Mouse (Mus musculus) midbrain, embryonic 14.5 days (tissue): ENCODE results near the gene Gm10198. TPM values are rescaled to one million over a fixed set of nuclear protein-coding genes. Genes with fewer than 3 reads are reported as not detected.

Experiments
- ATAC-seq: fragments of 200-750 bp; cut with Nextera tagmentation; 2 replicates; pipeline ENCODE4 v1.8.0; 2017; ENCODE audit warnings: moderate number of reproducible peaks, moderate library complexity; ENCODE audit not compliant: low FRiP score, low TSS enrichment
- DNase-seq: peaks from one replicate; pipeline ENCODE4 v3.0.0-alpha.2; 2015
- H3K27ac ChIP-seq: fragments of 300-500 bp; sonication (generic); replicated peaks from 2 replicates; pipeline ENCODE4 v1.5.1; 2014; ENCODE audit warnings: mild to moderate bottlenecking, low read depth, low read length, moderate library complexity
- H3K27me3 ChIP-seq: fragments of 300-500 bp; sonication (generic); 2 replicates; pipeline ENCODE4 v1.6.1; 2014; ENCODE audit warnings: low read length, control low read depth, mixed read lengths; ENCODE audit not compliant: control insufficient read depth, insufficient read depth
- H3K36me3 ChIP-seq: fragments of 300-500 bp; sonication (generic); 2 replicates; pipeline ENCODE4 v1.6.1; 2014; ENCODE audit warnings: low read length, control low read depth; ENCODE audit not compliant: control insufficient read depth, insufficient read depth
- H3K4me1 ChIP-seq: fragments of 300-500 bp; sonication (generic); 2 replicates; pipeline ENCODE4 v1.6.1; 2014; ENCODE audit warnings: mild to moderate bottlenecking, antibody characterized with exemption, low read length, control low read depth; ENCODE audit not compliant: control insufficient read depth, insufficient read depth
- H3K4me2 ChIP-seq: fragments of 300-500 bp; sonication (generic); 2 replicates; pipeline ENCODE4 v1.6.1; 2014; ENCODE audit warnings: mild to moderate bottlenecking, low read length, moderate library complexity
- H3K4me3 ChIP-seq: fragments of 300-500 bp; sonication (generic); replicated peaks from 2 replicates; pipeline ENCODE4 v1.5.1; 2014; ENCODE audit warnings: low read depth, low read length
- H3K9ac ChIP-seq: fragments of 300-500 bp; sonication (generic); replicated peaks from 2 replicates; pipeline ENCODE4 v1.6.1; 2014; ENCODE audit warnings: mild to moderate bottlenecking, low read length, moderate library complexity
- H3K9me3 ChIP-seq: fragments of 300-500 bp; sonication (generic); 2 replicates; pipeline ENCODE4 v1.6.1; 2016; ENCODE audit warnings: low read length, control low read depth, mixed read lengths; ENCODE audit not compliant: control insufficient read depth
- WGBS: fragments of 180-500 bp; shearing (Covaris S2); extraction: QIAGEN DNeasy Blood & Tissue Kit; methylation state at CpG from one replicate; pipeline ENCODE4 v1.1.7; 2014; 5-methylcytosine and 5-hydroxymethylcytosine counted together
- polyA plus RNA-seq: library from polyadenylated mRNA; unstranded; fragments of >200 nt; fragmentation: Nextera tagmentation; extraction: Ambion mirVana; gene quantifications from 2 replicates; pipeline ENCODE4 v1.2.1, GENCODE M21; 2014

The Gm10198 gene
- polyA plus RNA-seq, 1 experiment from 2014 or later = not detected

GRCm38 (mm10) chr13:111623112-111623511, 30.5 kb downstream of the Gm10198 start:
- no peak for DNase-seq
- no peak for ATAC-seq
- no peak overlapping the region for H3K4me2 ChIP-seq
- H3K27ac ChIP-seq = no peak overlapping the region
- H3K27me3 ChIP-seq = no peaks in the 10 kb centered on the region
- H3K9me3 ChIP-seq = no peaks in the 10 kb centered on the region
- 88% methylated on average over 7 of the region's 7 CpGs for WGBS
- no peaks in the 10 kb centered on the region for H3K4me1 ChIP-seq
- H3K4me3 ChIP-seq = no peak overlapping the region
- no peak overlapping the region for H3K9ac ChIP-seq
- no peaks in the 10 kb centered on the region for H3K36me3 ChIP-seq

DNA sequence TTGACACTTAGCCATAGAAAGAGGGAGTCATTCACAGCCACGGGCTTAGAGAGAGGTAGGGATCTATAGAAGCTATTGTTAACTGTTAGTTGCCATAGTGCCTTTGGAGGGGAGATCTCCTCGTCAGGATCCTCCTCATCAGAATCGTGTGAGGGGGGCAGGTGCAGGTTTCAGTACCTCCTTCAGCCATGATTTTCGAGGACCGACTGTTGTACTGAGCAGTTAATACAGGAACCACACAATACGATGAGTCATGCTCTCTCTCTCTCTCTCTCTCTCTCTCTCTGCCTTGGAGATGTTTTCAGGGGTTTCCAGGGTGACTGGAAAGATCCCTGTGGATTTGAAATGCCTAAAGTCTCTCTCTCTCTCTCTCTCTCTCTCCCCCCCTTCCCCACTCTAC, 31.5 kb downstream of the Gm10198 start:
- no peaks in the 10 kb centered on the region for H3K9me3 ChIP-seq
- 38% methylated on average over 6 of the region's 6 CpGs for WGBS
- DNase-seq = no peak

DNA sequence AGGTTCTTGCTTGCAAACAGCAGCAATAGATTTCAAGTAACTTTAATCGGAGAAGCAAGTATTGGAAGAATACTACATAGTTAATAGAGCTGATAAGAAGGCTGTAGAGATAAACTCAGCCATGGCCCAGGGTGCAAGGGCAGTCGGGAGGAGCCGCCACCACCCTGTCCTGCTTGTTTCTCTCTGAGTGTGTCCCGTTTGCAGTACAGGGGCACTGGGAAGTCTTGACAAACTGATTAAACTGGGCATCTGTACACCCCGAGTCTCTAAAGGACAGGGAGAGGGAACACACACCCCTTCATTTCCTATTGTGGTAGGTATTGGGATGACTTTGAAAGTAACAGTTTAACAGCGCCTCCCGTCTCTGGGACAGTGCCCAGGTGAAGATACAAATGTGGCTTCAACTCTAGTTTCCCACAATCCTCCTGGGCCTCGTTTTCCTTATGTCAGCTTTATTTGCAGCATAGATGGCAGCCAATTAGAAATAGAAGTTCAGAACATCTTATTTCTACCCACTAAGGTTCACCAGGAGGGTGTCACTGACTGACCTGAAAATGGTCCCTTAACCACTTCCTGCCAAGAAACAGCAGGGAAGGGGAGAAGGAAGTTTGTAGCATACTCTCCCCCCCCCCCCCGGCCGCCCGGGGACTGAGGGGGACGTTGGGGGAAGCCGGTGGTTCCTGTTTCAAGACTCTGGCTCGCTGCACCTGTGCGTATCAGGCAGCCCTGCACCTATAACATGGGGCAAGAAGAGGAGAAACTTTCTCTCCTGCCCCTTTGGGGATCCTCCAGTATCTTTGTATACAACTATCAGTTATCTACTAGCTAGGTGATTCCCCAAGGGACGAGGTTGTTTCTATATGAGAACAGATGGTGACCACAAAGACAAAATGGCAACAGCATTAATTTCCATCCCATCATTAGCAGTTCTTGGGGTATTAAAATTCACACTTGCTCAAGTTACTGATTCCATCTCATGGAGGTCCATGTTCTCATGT, 41.9 kb downstream of the Gm10198 start:
- no peak overlapping the region for H3K4me3 ChIP-seq
- WGBS = 89% methylated on average over 16 of the region's 16 CpGs
- DNase-seq (no peak), ATAC-seq (no peak)
- no peaks in the 10 kb centered on the region for H3K27me3 ChIP-seq
- H3K9me3 ChIP-seq = no peaks in the 10 kb centered on the region
- H3K27ac ChIP-seq = no peak overlapping the region
- no peak overlapping the region for H3K4me2 ChIP-seq
- H3K9ac ChIP-seq = no peak overlapping the region
- no peaks in the 10 kb centered on the region for H3K4me1 ChIP-seq
- H3K36me3 ChIP-seq = no peaks in the 10 kb centered on the region

More for the DNA sequence above, 31.5 kb downstream of the Gm10198 start:
- no peak overlapping the region for H3K9ac ChIP-seq
- no peak for ATAC-seq
- H3K27me3 ChIP-seq = no peaks in the 10 kb centered on the region
- no peak overlapping the region for H3K27ac ChIP-seq
- no peak overlapping the region for H3K4me2 ChIP-seq
- H3K36me3 ChIP-seq = no peaks in the 10 kb centered on the region
- no peak overlapping the region for H3K4me3 ChIP-seq
- no peaks in the 10 kb centered on the region for H3K4me1 ChIP-seq

- Histone ChIP-seq H3K27me3 (no peaks in the 10 kb centered on the region), H3K27ac (no peak overlapping the region), H3K4me2 (no peak overlapping the region), H3K36me3 (no peaks in the 10 kb centered on the region), H3K4me3 (no peak overlapping the region), H3K9me3 (no peaks in the 10 kb centered on the region), H3K9ac (no peak overlapping the region), H3K4me1 (no peaks in the 10 kb centered on the region)
- DNase-seq = no peak
- ATAC-seq = no peak
- 86% methylated on average over 6 of the region's 6 CpGs for WGBS
Measured at GRCm38 (mm10) chr13:111640319-111640718, 47.7 kb downstream of the Gm10198 start.

Other genes starting within 250 kb of the Gm10198 start
- gene Gpbp1, start 102.7 kb upstream of the Gm10198 start, polyA plus RNA-seq = 85.2 and 127 TPM in 2 replicates
- gene Gm49496, start 42.8 kb upstream of the Gm10198 start, polyA plus RNA-seq = not detected in 2 replicates
- 27.5 and 27.9 TPM in 2 replicates for gene Mier3, start 88.2 kb downstream of the Gm10198 start, polyA plus RNA-seq
- 13.4 and 15.6 TPM in 2 replicates for gene Map3k1, start 216.2 kb downstream of the Gm10198 start, polyA plus RNA-seq